ENCODE assay signal across 23 mouse cellular contexts in genomic region chr1:36306120-36306519, GRCm38 (mm10).
"Had no signal": no experiment of that assay in that cellular context is flagged by ENCODE, and none has a peak within 500 bp of the region (broad histone marks: within the 10 kb centered on the region; RNA-seq: fewer than 3 reads in every experiment).

No protein-coding gene starts in this region.

- ATAC-seq: liver, embryonic 12.5 days had no signal

- DNase-seq: kidney, postnatal 25 days; layer of hippocampus, adult 9-11 months; liver; lung, adult 18-20 months; lung, postnatal 10 days; lung, postnatal 36 days; midbrain, embryonic 14.5 days; retina, postnatal 1 day; right cerebral cortex, postnatal 25 days; spleen, adult 18-20 months; thymus, adult 18-20 months; thymus, postnatal 36 days had no signal

- H3K36me3 ChIP-seq: limb, embryonic 10.5 days; limb, embryonic 13.5 days; liver, embryonic 12.5 days; liver, embryonic 15.5 days; lung, embryonic 15.5 days; midbrain, embryonic 10.5 days; neural tube, embryonic 13.5 days; stomach, embryonic 15.5 days had no signal

- H3K27ac ChIP-seq: kidney, postnatal 0 days; layer of hippocampus, adult 2 months; limb, embryonic 10.5 days; limb, embryonic 13.5 days; liver, embryonic 12.5 days; liver, embryonic 15.5 days; lung, embryonic 15.5 days; midbrain, embryonic 10.5 days; neural tube, embryonic 13.5 days; stomach, embryonic 15.5 days had no signal

- H3K9me3 ChIP-seq: limb, embryonic 10.5 days; limb, embryonic 13.5 days; liver, embryonic 12.5 days; liver, embryonic 15.5 days; lung, embryonic 15.5 days; midbrain, embryonic 10.5 days; neural tube, embryonic 13.5 days; stomach, embryonic 15.5 days had no signal

- H3K4me3 ChIP-seq: layer of hippocampus, adult 2 months; limb, embryonic 10.5 days; limb, embryonic 13.5 days; liver, embryonic 12.5 days; liver, embryonic 15.5 days; lung, embryonic 15.5 days; megakaryocyte, embryonic 14.5 days; midbrain, embryonic 10.5 days; neural tube, embryonic 13.5 days; stomach, embryonic 15.5 days had no signal
